Mouse (Mus musculus) forebrain, embryonic 14.5 days (tissue): ENCODE measurements around the gene Arhgef5. TPM values are rescaled to one million over a fixed set of nuclear protein-coding genes. Genes with fewer than 3 reads are reported as not detected.
"Not testable (repeated sequence)": the region's sequence is repeated elsewhere in the genome, so short reads cannot be mapped to it uniquely, and the experiment has no call there.

Experiments used
- ATAC-seq: fragments of 200-750 bp; cut with Nextera tagmentation; 2 replicates; pipeline ENCODE4 v1.8.0; 2017; ENCODE audit warnings: mild to moderate bottlenecking, moderate library complexity
- DNase-seq: peaks from one replicate; pipeline ENCODE4 v3.0.0-alpha.2; 2015; ENCODE audit warnings: low spot score
- H3K27ac ChIP-seq: fragments of 300-500 bp; sonication (generic); 2 replicates; pipeline ENCODE4 v1.5.1; 2014; ENCODE audit warnings: low read depth, mild to moderate bottlenecking, control low read depth, low read length, moderate library complexity
- H3K27me3 ChIP-seq: fragments of 300-500 bp; sonication (generic); replicated peaks from 2 replicates; pipeline ENCODE4 v1.6.1; 2014; ENCODE audit warnings: low read length, control low read depth, mixed read lengths; ENCODE audit not compliant: control insufficient read depth, insufficient read depth
- H3K36me3 ChIP-seq: fragments of 300-500 bp; sonication (generic); 2 replicates; pipeline ENCODE4 v1.6.1; 2014; ENCODE audit warnings: low read length, control low read depth; ENCODE audit not compliant: control insufficient read depth, insufficient read depth
- H3K4me1 ChIP-seq: fragments of 300-500 bp; sonication (generic); 2 replicates; pipeline ENCODE4 v1.6.1; 2014; ENCODE audit warnings: antibody characterized with exemption, low read length, control low read depth; ENCODE audit not compliant: control insufficient read depth, insufficient read depth
- H3K4me2 ChIP-seq: fragments of 300-500 bp; sonication (generic); 2 replicates; pipeline ENCODE4 v1.6.1; 2014; ENCODE audit warnings: mild to moderate bottlenecking, control low read depth, low read length
- H3K4me3 ChIP-seq: fragments of 300-500 bp; sonication (generic); 2 replicates; pipeline ENCODE4 v1.5.1; 2014; ENCODE audit warnings: low read depth, low read length, control low read depth
- H3K9ac ChIP-seq: fragments of 300-500 bp; sonication (generic); 2 replicates; pipeline ENCODE4 v1.6.1; 2014; ENCODE audit warnings: mild to moderate bottlenecking, low read length, control low read depth, moderate library complexity
- H3K9me3 ChIP-seq: fragments of 300-500 bp; sonication (generic); replicated peaks from 2 replicates; pipeline ENCODE4 v1.6.1; 2016; ENCODE audit warnings: low read length, control low read depth, mixed read lengths; ENCODE audit not compliant: control insufficient read depth
- WGBS: fragments of 180-500 bp; shearing (Covaris S2); extraction: QIAGEN DNeasy Blood & Tissue Kit; methylation state at CpG from one replicate; pipeline ENCODE4 v1.1.7; 2014; 5-methylcytosine and 5-hydroxymethylcytosine counted together
- polyA plus RNA-seq: library from polyadenylated mRNA; unstranded; fragments of >200 nt; fragmentation: Nextera tagmentation; extraction: Ambion mirVana; gene quantifications from 2 replicates; pipeline ENCODE4 v1.2.1, GENCODE M21; 2014

Arhgef5 gene
- polyA plus RNA-seq: 1.2 and 1.4 TPM in 2 replicates

DNA sequence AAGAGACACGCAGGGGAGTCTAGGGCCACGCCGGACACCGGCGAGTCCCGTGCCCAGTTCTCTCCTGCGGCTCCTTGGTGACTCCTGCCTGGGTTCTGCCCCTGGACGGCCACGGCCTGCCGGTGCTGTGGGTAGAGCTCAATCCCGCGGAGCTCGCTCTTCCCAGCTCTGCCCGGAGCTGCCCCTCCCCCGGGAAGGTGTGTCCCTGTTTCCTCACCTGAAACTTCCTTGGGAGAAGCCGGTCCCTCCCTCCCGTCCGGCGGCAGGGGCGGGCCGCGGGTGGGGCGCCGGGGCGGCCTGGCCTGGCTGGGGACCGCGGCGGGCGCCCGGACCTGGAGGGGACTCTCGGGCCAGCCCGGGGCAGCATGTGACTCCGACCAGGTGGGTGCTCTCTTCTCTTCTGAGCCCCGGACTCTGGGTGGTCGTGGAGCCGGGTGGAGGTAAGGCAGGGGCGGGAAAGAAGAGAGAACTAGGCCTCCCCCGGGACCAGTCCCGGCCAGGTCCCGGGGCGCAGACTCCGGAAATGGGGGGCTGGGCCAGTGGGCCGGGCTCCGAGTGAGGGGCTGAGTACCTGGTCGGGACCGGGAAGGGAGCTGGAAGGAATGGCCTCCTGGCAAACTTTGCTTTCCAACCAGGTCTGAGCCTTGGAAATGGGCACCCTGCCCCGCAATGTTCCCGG lies at the start of gene Arhgef5:
TSS of gene Arhgef5 (plus strand) at position 220 of the 679 bp plus-strand sequence.
- WGBS: 1% methylated on average over 43 of the region's 48 CpGs
- ATAC-seq (peak; percentile 75), DNase-seq (peak; percentile 1)
- Histone ChIP-seq H3K4me3 (peak within 1 kb of the TSS; percentile 46), H3K9ac (peak within 1 kb of the TSS; percentile 61), H3K27ac (no peak within 1 kb of the TSS), H3K4me2 (peak within 1 kb of the TSS; percentile 80), H3K36me3 (no peaks in the 10 kb centered on the region), H3K4me1 (no peaks in the 10 kb centered on the region), H3K27me3 (peaks cover 4% of the 10 kb centered on the region; the same call in 1 of the 2 replicates), H3K9me3 (no peaks in the 10 kb centered on the region)

DNA sequence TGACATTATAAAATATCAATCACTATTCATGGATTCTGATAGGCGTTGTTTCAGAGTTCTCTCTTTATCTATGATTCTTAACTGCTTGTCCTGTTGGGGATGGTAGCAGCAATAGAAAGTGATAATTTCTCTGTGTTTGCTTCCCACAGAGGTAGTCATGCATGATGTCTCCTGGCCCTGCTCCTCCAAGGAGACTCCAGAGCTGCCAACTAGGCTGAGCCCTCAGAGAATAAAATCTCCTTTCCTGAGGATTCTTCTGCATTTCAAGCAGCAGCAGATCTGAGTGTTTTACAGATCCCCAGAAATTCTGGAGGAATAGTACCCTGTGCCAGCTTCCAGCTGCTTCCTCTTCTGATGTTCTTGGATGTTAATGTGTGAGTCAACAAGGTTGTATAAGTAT lies 34.1 kb upstream of the Arhgef5 start, which contains the start of gene Olfr47:
TSS of gene Olfr47 (plus strand) at position 275 of the 400 bp plus-strand sequence.
- not testable (repeated sequence) for H3K27me3 ChIP-seq, H3K9ac ChIP-seq, H3K36me3 ChIP-seq, H3K4me3 ChIP-seq, DNase-seq, H3K9me3 ChIP-seq, ATAC-seq, H3K27ac ChIP-seq, H3K4me2 ChIP-seq, H3K4me1 ChIP-seq
- 83% methylated on average over 1 of the region's 1 CpGs for WGBS

DNA sequence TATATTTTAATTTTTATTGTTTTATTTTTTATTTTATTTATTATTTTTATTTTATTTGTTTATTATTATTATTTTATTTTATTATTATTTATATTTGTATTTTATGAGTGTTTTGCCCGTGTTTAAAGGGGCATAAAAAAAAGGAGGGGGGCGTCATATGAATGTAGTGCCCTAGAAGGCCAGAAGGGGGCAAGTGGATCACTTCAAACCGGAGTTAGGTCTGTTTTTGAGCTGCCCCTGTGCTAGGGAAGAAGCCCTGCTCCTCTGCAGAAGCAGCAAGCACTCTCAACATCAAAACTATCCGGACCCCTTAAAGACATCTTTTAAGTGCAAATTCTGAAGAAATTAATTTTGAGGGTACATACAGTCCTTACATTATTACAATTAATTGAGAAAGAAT lies 23.3 kb upstream of the Arhgef5 start:
- 21% methylated on average over 4 of the region's 4 CpGs for WGBS
- Histone ChIP-seq H3K4me1 (no peaks in the 10 kb centered on the region), H3K27me3 (no peaks in the 10 kb centered on the region), H3K36me3 (no peaks in the 10 kb centered on the region), H3K9me3 (no peaks in the 10 kb centered on the region), H3K4me3 (no peak overlapping the region), H3K9ac (no peak overlapping the region), H3K4me2 (no peak overlapping the region), H3K27ac (no peak overlapping the region)
- DNase-seq (peak; percentile 28), ATAC-seq (no peak)

DNA sequence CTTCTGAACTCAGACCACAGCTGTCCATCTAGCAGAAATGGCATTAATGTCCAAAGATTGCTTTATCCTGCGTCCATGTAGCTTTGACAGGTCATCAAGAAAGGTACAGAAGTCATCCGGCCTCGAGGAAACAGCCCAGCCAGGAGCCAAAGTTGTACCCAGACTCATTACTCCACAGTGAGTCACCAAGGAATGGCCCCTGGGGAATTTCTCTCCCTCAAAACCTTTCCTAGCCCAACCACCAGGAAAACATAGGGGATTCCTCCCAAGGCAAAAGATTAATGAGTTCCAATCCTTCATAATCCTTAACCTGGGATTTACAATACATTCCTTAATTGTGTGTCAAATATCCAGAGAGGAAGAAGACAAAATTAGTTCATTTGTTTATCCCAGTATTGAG lies 18.0 kb upstream of the Arhgef5 start:
- DNase-seq (no peak), ATAC-seq (no peak)
- Histone ChIP-seq H3K9ac (no peak overlapping the region), H3K4me2 (no peak overlapping the region), H3K4me3 (no peak overlapping the region), H3K9me3 (no peaks in the 10 kb centered on the region), H3K4me1 (no peaks in the 10 kb centered on the region), H3K27me3 (no peaks in the 10 kb centered on the region), H3K36me3 (no peaks in the 10 kb centered on the region), H3K27ac (no peak overlapping the region)
- WGBS: 71% methylated on average over 3 of the region's 3 CpGs

DNA sequence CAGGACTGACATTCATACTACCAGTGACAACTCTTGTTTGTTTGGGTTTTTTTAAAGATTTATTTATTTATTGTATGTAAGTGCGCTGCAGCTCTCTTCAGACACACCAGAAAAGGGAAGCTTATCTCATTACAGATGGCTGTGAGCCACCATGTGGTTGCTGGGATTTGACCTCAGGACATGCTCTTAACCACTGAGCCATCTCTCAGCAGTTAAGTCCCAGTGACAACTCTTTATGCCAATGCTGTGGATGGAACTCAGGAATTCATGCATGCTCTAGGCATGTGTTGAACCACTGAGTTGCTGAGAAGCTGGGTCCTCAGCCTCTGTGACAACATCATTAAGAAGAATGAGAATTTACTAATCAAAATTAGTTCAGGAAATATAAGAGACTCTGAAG lies 12.4 kb upstream of the Arhgef5 start:
- no peaks in the 10 kb centered on the region for H3K9me3 ChIP-seq
- no peak overlapping the region for H3K4me2 ChIP-seq
- no peak overlapping the region for H3K9ac ChIP-seq
- 89% methylated on average over 1 of the region's 1 CpGs for WGBS
- no peaks in the 10 kb centered on the region for H3K4me1 ChIP-seq
- H3K27me3 ChIP-seq: no peaks in the 10 kb centered on the region
- no peak overlapping the region for H3K27ac ChIP-seq
- no peaks in the 10 kb centered on the region for H3K36me3 ChIP-seq
- no peak for ATAC-seq
- no peak overlapping the region for H3K4me3 ChIP-seq
- no peak for DNase-seq

DNA sequence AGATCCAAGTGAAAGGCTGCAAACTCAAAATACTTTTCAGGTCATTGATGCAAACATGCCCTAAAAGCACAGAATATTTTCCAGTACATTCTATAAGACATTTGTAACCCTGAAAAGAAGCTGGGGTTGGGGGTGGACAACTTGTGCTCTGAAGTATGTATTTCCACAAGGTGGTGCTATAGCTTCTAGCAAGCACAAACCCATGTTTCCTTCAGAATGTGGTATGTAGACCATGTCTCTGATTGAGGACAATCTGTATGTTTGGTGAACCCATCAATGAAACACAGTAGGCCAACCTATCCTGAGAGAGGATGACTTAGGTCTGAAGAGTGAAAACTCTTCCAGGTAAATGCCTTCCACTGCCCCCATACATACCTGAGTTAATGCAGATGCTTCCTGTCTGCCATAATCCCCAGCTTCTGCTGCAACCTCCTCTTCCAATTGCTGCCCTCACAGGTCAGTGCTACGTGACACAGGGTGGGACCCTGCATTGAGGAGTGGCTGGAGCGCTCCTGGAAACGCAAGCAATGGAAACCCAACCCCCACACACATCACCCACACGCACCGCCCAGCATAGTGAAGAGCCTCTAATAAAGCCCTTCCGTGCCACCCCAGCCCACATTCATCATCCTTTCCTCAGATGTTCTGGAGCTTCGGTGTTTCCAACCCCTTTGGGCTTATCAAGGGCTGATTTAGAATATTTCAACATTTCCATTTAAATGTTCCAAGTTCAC lies 11.0 kb upstream of the Arhgef5 start:
- Histone ChIP-seq H3K27ac (no peak overlapping the region), H3K4me3 (no peak overlapping the region), H3K4me1 (no peaks in the 10 kb centered on the region), H3K4me2 (no peak overlapping the region), H3K27me3 (no peaks in the 10 kb centered on the region), H3K9ac (no peak overlapping the region), H3K9me3 (no peaks in the 10 kb centered on the region), H3K36me3 (no peaks in the 10 kb centered on the region)
- 70% methylated on average over 7 of the region's 7 CpGs for WGBS
- no peak for ATAC-seq
- DNase-seq: peak; percentile 43

DNA sequence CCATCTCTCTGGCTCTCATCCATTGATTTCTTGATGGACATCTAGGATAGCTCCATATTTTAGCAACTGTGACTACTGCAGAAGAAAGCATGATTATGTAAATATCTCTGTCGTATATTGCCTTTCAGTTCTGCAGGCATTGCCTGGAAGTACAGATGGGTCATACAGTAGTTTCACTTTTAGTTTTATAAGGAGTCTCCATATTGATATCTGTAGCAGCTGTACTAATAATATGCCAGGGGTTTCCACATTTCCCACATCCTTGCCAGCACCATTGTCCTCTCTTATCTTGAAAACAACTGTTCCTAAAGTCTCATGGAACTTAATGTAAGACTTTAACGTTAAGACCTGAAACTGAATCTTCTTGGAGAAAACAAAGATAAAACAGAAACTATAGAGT lies 4.6 kb upstream of the Arhgef5 start:
- DNase-seq (no peak), ATAC-seq (no peak)
- 66% methylated on average over 2 of the region's 2 CpGs for WGBS
- Histone ChIP-seq H3K9me3 (no peaks in the 10 kb centered on the region), H3K36me3 (no peaks in the 10 kb centered on the region), H3K4me3 (no peak overlapping the region), H3K27ac (no peak overlapping the region), H3K4me1 (no peaks in the 10 kb centered on the region), H3K27me3 (no peaks in the 10 kb centered on the region), H3K4me2 (no peak overlapping the region), H3K9ac (no peak overlapping the region)

DNA sequence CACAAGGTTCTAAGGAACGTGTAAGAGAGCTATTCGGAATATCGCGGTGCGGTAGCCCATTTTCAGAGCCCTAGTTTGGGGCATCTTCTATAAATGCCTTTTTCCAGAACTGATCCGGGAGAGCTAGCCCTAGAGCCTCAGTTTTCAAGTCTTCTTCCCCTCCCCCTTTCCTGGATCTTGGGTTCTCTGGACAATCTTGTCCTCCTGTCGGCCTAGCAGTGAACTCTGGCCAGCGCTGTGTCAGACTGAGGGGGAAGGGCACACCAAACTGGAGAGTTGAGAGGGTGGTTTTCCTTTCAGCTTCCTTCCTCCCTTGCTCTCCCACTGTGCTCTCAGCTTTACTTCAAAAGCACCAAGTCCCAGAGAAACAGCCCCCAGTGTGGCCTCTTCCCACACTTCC lies 974 bp downstream of the Arhgef5 start:
- WGBS: 15% methylated on average over 8 of the region's 8 CpGs
- 0 out of 2 replicates have a peak, but pooled peaks have one; percentile 29 for ATAC-seq
- peak; percentile 18 for DNase-seq

DNA sequence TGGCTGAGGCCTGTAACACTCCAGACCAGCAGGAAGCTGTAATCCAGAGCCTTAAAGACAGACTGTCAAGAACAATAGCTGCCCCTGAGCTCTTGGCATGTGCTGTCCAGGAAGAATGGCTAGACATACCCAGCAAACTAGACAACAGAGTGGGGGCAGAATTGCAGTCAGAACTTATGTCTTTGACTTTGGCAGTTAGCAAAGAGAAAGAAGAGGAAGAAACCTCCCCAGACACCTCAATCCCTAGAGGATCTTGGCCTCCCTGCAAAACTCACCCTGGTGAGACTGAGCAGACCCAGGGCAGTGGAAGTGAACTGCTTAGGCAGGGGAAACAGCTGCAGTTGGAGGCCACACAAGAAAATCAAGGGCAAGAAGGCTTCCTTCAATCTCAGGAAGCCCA lies 7.2 kb downstream of the Arhgef5 start:
- no peaks in the 10 kb centered on the region for H3K36me3 ChIP-seq
- H3K27ac ChIP-seq: no peak overlapping the region
- ATAC-seq (no peak), DNase-seq (no peak)
- no peak overlapping the region for H3K9ac ChIP-seq
- H3K4me1 ChIP-seq: no peaks in the 10 kb centered on the region
- no peaks in the 10 kb centered on the region for H3K9me3 ChIP-seq
- H3K4me3 ChIP-seq: no peak overlapping the region
- no peak overlapping the region for H3K4me2 ChIP-seq
- H3K27me3 ChIP-seq: no peaks in the 10 kb centered on the region

More for the DNA sequence above, 974 bp downstream of the Arhgef5 start:
- Histone ChIP-seq H3K4me2 (peak overlapping the region; percentile 80), H3K36me3 (no peaks in the 10 kb centered on the region), H3K4me1 (no peaks in the 10 kb centered on the region), H3K9me3 (no peaks in the 10 kb centered on the region), H3K27me3 (peaks cover 4% of the 10 kb centered on the region; the same call in 1 of the 2 replicates), H3K4me3 (peak overlapping the region; percentile 46), H3K27ac (no peak overlapping the region), H3K9ac (peak overlapping the region; percentile 61; the same call in 1 of the 2 replicates)
